Mouse (Mus musculus) cerebellum, adult 2 months (tissue): ENCODE data around the gene Grid1.

Experiments
- CTCF ChIP-seq: fragments of 200-500 bp; IDR thresholded peaks from 2 replicates; pipeline ENCODE4 v1.5.1; 2011; ENCODE audit warnings: low read depth, mild to moderate bottlenecking, control low read depth, low read length, moderate library complexity, borderline replicate concordance; ENCODE audit not compliant: insufficient read depth
- POLR2A ChIP-seq: fragments of 200-500 bp; IDR thresholded peaks from 2 replicates; pipeline ENCODE4 v1.6.1; 2011; ENCODE audit warnings: low read length, control low read depth, borderline replicate concordance; ENCODE audit not compliant: insufficient read depth

GRCm38 (mm10) chr14:34774231-34774630 is 45.7 kb upstream of the Grid1 start:
- TF ChIP-seq POLR2A (no peak), CTCF (no peak)
